Mouse (Mus musculus): Measurements from ENCODE around the gene Arhgef7.

DNA sequence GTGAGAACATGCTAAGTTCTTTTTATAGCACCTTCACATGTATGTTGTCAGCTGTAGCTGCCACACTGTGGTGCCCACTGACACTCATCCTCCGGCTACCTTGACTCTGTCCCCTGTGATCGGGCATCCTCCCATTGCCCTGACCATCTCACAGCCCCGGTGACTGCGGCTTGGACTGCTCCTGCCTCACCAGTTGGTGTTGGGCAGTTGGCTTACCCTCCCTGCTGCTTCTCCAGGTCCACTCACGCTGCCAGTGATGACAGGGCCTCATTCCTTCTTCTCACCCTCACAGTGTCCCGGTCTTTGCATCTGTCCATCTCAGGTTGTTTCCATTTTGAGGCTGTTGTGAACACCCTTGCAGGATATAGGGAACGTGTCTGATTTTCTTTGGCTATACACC, 35.3 kb downstream of the Arhgef7 start:
- TF ChIP-seq CHD2 (IDR thresholded peaks at IDR 0.05; ENCODE audit: low read depth, low read length): no peak
- TF ChIP-seq MAFK (IDR thresholded peaks at IDR 0.05; ENCODE audit: insufficient read depth, low read depth, low read length): no peak
- TF ChIP-seq ZC3H11A (IDR thresholded peaks at IDR 0.05; ENCODE audit: borderline replicate concordance, low read depth, low read length): no peak
- TF ChIP-seq ZNF384 (IDR thresholded peaks at IDR 0.05; ENCODE audit: low read depth, low read length): no peak
- no peak for TF ChIP-seq HCFC1 (IDR thresholded peaks at IDR 0.05; ENCODE audit: borderline replicate concordance, insufficient read depth, low read length)
